In genomic region chr2:70410298-70410885, GRCm38 (mm10) we compare ENCODE assay signal across 16 mouse cellular contexts.
DNase-seq lines count a peak whose midpoint lies in the region; ATAC-seq and TF ChIP-seq lines count a peak whose summit lies in the region.
"Had no signal": no experiment of that assay in that cellular context is flagged by ENCODE, and none has a peak within 500 bp of the region (broad histone marks: within the 10 kb centered on the region; RNA-seq: fewer than 3 reads in every experiment).

No protein-coding gene starts in this region.

- no peak for DNase-seq in forebrain, embryonic 11.5 days (ENCODE audit: low spot score)
- no peak for DNase-seq in hindbrain, embryonic 14.5 days (ENCODE audit: low spot score)
- DNase-seq in brain, embryonic 14.5 days (ENCODE audit: low read depth), result peak; percentile 65
- DNase-seq in cerebellum, adult 9-11 months, result peak; percentile 47
- DNase-seq in liver, postnatal 0 days, result no peak
- DNase-seq: kidney, adult 9 months; lung, postnatal 4 days; thymus, postnatal 25 days had no signal

- H3K27ac ChIP-seq in forebrain, embryonic 16.5 days (ENCODE audit: low read length), result no peak overlapping the region
- no peak overlapping the region for H3K27ac ChIP-seq in forebrain, embryonic 11.5 days (ENCODE audit: low read depth, low read length)
- no peak overlapping the region for H3K27ac ChIP-seq in hindbrain, embryonic 16.5 days (ENCODE audit: low read depth, low read length)
- H3K27ac ChIP-seq in hindbrain, embryonic 14.5 days, result no peak overlapping the region
- H3K27ac ChIP-seq in liver, postnatal 0 days (ENCODE audit: low read depth), result no peak overlapping the region
- H3K27ac ChIP-seq: embryonic facial prominence, embryonic 12.5 days; stomach, postnatal 0 days had no signal

- TF ChIP-seq POLR2A in brain, embryonic 14.5 days (IDR thresholded peaks at IDR 0.05; ENCODE audit: borderline replicate concordance, extremely low read depth, insufficient read depth, insufficient read length, poor library complexity, severe bottlenecking), result no peak

- H3K4me1 ChIP-seq in forebrain, embryonic 16.5 days (replicated peaks; ENCODE audit: control insufficient read depth, insufficient read depth, low read length), result peaks cover 10% of the 10 kb centered on the region
- peaks cover 6% of the 10 kb centered on the region; the same call in 1 of the 2 replicates for H3K4me1 ChIP-seq in forebrain, embryonic 11.5 days (replicated peaks; ENCODE audit: control insufficient read depth, insufficient read depth, low read length)
- H3K4me1 ChIP-seq in hindbrain, embryonic 16.5 days (ENCODE audit: control insufficient read depth, insufficient read depth, low read depth, low read length), result no peaks in the 10 kb centered on the region
- peaks cover 14% of the 10 kb centered on the region; the same call in 1 of the 2 replicates for H3K4me1 ChIP-seq in hindbrain, embryonic 14.5 days (replicated peaks; ENCODE audit: control insufficient read depth, insufficient read depth, low read length)
- H3K4me1 ChIP-seq in liver, postnatal 0 days (ENCODE audit: insufficient read depth), result no peaks in the 10 kb centered on the region

- H3K4me3 ChIP-seq in forebrain, embryonic 16.5 days (replicated peaks; ENCODE audit: low read length), result no peak overlapping the region
- H3K4me3 ChIP-seq in forebrain, embryonic 11.5 days (ENCODE audit: low read depth, low read length), result no peak overlapping the region
- no peak overlapping the region for H3K4me3 ChIP-seq in hindbrain, embryonic 16.5 days (ENCODE audit: low read length)
- no peak overlapping the region for H3K4me3 ChIP-seq in hindbrain, embryonic 14.5 days (replicated peaks; ENCODE audit: low read length)
- H3K4me3 ChIP-seq in liver, postnatal 0 days (ENCODE audit: low read depth, low read length), result no peak overlapping the region
- H3K4me3 ChIP-seq: embryonic facial prominence, embryonic 12.5 days; myocyte had no signal

- H3K27me3 ChIP-seq in forebrain, embryonic 16.5 days (replicated peaks; ENCODE audit: control insufficient read depth, insufficient read depth, low read length), result no peaks in the 10 kb centered on the region
- H3K27me3 ChIP-seq in forebrain, embryonic 11.5 days (ENCODE audit: control insufficient read depth, insufficient read depth, low read length), result no peaks in the 10 kb centered on the region
- no peaks in the 10 kb centered on the region for H3K27me3 ChIP-seq in hindbrain, embryonic 16.5 days (replicated peaks; ENCODE audit: control insufficient read depth, insufficient read depth, low read length)
- no peaks in the 10 kb centered on the region for H3K27me3 ChIP-seq in hindbrain, embryonic 14.5 days (ENCODE audit: control insufficient read depth, insufficient read depth, low read length)
- H3K27me3 ChIP-seq in liver, postnatal 0 days (ENCODE audit: insufficient read depth, low read length), result no peaks in the 10 kb centered on the region

- 0 out of 2 replicates have a peak, but pooled peaks have one; percentile 43 for ATAC-seq in forebrain, embryonic 16.5 days
- ATAC-seq in forebrain, embryonic 11.5 days (replicated peaks; ENCODE audit: low FRiP score), result no peak
- ATAC-seq in hindbrain, embryonic 16.5 days, result peak; percentile 66
- no peak for ATAC-seq in hindbrain, embryonic 14.5 days (ENCODE audit: low FRiP score)
- no peak for ATAC-seq in liver, postnatal 0 days
- no peak for ATAC-seq in activated CD4-positive, CD25-positive, alpha-beta regulatory T cell, adult 4 months
- ATAC-seq: inflammation-experienced regulatory T-cells, adult 6 months had no signal

- H3K9ac ChIP-seq in forebrain, embryonic 16.5 days (replicated peaks; ENCODE audit: low read depth, low read length), result no peak overlapping the region
- H3K9ac ChIP-seq in forebrain, embryonic 11.5 days (ENCODE audit: low read length), result no peak overlapping the region
- H3K9ac ChIP-seq in hindbrain, embryonic 16.5 days (ENCODE audit: low read depth, low read length), result no peak overlapping the region
- no peak overlapping the region for H3K9ac ChIP-seq in hindbrain, embryonic 14.5 days
- H3K9ac ChIP-seq in liver, postnatal 0 days (replicated peaks), result no peak overlapping the region
- H3K9ac ChIP-seq: embryonic facial prominence, embryonic 12.5 days had no signal

- no peak for TF ChIP-seq CTCF in brain, embryonic 14.5 days (IDR thresholded peaks at IDR 0.05; ENCODE audit: borderline replicate concordance, extremely low read depth, insufficient read depth, insufficient read length)
- no peak for TF ChIP-seq CTCF in liver, postnatal 0 days (IDR thresholded peaks at IDR 0.05; ENCODE audit: low read depth)

- no peak overlapping the region for H3K4me2 ChIP-seq in forebrain, embryonic 16.5 days (ENCODE audit: low read length)
- H3K4me2 ChIP-seq in forebrain, embryonic 11.5 days (ENCODE audit: low read depth, low read length, severe bottlenecking), result no peak overlapping the region
- no peak overlapping the region for H3K4me2 ChIP-seq in hindbrain, embryonic 16.5 days (ENCODE audit: low read length)
- H3K4me2 ChIP-seq in hindbrain, embryonic 14.5 days (replicated peaks), result no peak overlapping the region
- H3K4me2 ChIP-seq in liver, postnatal 0 days (ENCODE audit: low read depth, low read length), result no peak overlapping the region
- H3K4me2 ChIP-seq: embryonic facial prominence, embryonic 12.5 days; midbrain, embryonic 11.5 days had no signal

- no peaks in the 10 kb centered on the region for H3K9me3 ChIP-seq in forebrain, embryonic 16.5 days (ENCODE audit: control insufficient read depth, low read length)
- no peaks in the 10 kb centered on the region for H3K9me3 ChIP-seq in forebrain, embryonic 11.5 days (ENCODE audit: control insufficient read depth, low read length)
- H3K9me3 ChIP-seq in hindbrain, embryonic 16.5 days (ENCODE audit: control insufficient read depth, low read length), result no peaks in the 10 kb centered on the region
- no peaks in the 10 kb centered on the region for H3K9me3 ChIP-seq in hindbrain, embryonic 14.5 days (ENCODE audit: control insufficient read depth, low read length)
- no peaks in the 10 kb centered on the region for H3K9me3 ChIP-seq in liver, postnatal 0 days (ENCODE audit: low read length)
- H3K9me3 ChIP-seq: embryonic facial prominence, embryonic 12.5 days had no signal

- 54% methylated on average over 4 of the region's 4 CpGs for WGBS in forebrain, embryonic 16.5 days
- WGBS in forebrain, embryonic 11.5 days, result 76% methylated on average over 4 of the region's 4 CpGs
- 53% methylated on average over 4 of the region's 4 CpGs for WGBS in hindbrain, embryonic 16.5 days
- WGBS in hindbrain, embryonic 14.5 days, result 56% methylated on average over 4 of the region's 4 CpGs
- WGBS in liver, postnatal 0 days (ENCODE audit: insufficient replicate concordance), result 63% methylated on average over 4 of the region's 4 CpGs

- no peaks in the 10 kb centered on the region for H3K36me3 ChIP-seq in forebrain, embryonic 16.5 days (ENCODE audit: control insufficient read depth, insufficient read depth)
- no peaks in the 10 kb centered on the region for H3K36me3 ChIP-seq in forebrain, embryonic 11.5 days (ENCODE audit: control insufficient read depth, insufficient read depth, low read length)
- no peaks in the 10 kb centered on the region for H3K36me3 ChIP-seq in hindbrain, embryonic 16.5 days (ENCODE audit: control insufficient read depth, insufficient read depth, low read length)
- no peaks in the 10 kb centered on the region for H3K36me3 ChIP-seq in hindbrain, embryonic 14.5 days (replicated peaks; ENCODE audit: control insufficient read depth, insufficient read depth)
- no peaks in the 10 kb centered on the region for H3K36me3 ChIP-seq in liver, postnatal 0 days (replicated peaks; ENCODE audit: insufficient read depth, low read length)
- H3K36me3 ChIP-seq: embryonic facial prominence, embryonic 12.5 days had no signal

- TF ChIP-seq EP300 in liver, postnatal 0 days (IDR thresholded peaks at IDR 0.05; ENCODE audit: low read depth), result no peak

Comparison
In these comparisons a context has a peak if more than half of its experiments do, and no peak if none do; other contexts are left out.
1. ATAC-seq: peak in forebrain, embryonic 16.5 days (single experiment) and hindbrain, embryonic 16.5 days (single experiment); none in forebrain, embryonic 11.5 days (single experiment), hindbrain, embryonic 14.5 days (single experiment), liver, postnatal 0 days (single experiment) and activated CD4-positive, CD25-positive, alpha-beta regulatory T cell, adult 4 months (single experiment).
2. DNase-seq: peak in brain, embryonic 14.5 days (single experiment) and cerebellum, adult 9-11 months (single experiment); none in forebrain, embryonic 11.5 days (single experiment), hindbrain, embryonic 14.5 days (single experiment) and liver, postnatal 0 days (single experiment).